Mouse (Mus musculus): ENCODE results near the gene Hmox1. TPM values are rescaled to one million over a fixed set of nuclear protein-coding genes. Genes with fewer than 3 reads are reported as not detected.

The Hmox1 gene
- polyA plus RNA-seq, 1 experiment from 2014 or later: 3.1 TPM

GRCm38 (mm10) chr8:75135756-75136155 lies 42.3 kb downstream of the Hmox1 start:
- H3K9me3 ChIP-seq (ENCODE audit: control insufficient read depth, low read length): no peaks in the 10 kb centered on the region
- no peak overlapping the region for H3K4me3 ChIP-seq (ENCODE audit: low read depth, low read length)
- no peaks in the 10 kb centered on the region for H3K27me3 ChIP-seq (ENCODE audit: control insufficient read depth, insufficient read depth, low read length)
- H3K9ac ChIP-seq (replicated peaks; ENCODE audit: low read depth, low read length): no peak overlapping the region
- no peak overlapping the region for H3K27ac ChIP-seq (ENCODE audit: low read depth, low read length)
- H3K4me2 ChIP-seq (ENCODE audit: low read depth, low read length): no peak overlapping the region
- H3K36me3 ChIP-seq (ENCODE audit: control insufficient read depth, insufficient read depth, low read length): no peaks in the 10 kb centered on the region
- ATAC-seq (ENCODE audit: low read depth): peak; percentile 72
- 25% methylated on average over 1 of the region's 1 CpGs for WGBS
- H3K4me1 ChIP-seq (ENCODE audit: control insufficient read depth, insufficient read depth, low read length): no peaks in the 10 kb centered on the region

DNA sequence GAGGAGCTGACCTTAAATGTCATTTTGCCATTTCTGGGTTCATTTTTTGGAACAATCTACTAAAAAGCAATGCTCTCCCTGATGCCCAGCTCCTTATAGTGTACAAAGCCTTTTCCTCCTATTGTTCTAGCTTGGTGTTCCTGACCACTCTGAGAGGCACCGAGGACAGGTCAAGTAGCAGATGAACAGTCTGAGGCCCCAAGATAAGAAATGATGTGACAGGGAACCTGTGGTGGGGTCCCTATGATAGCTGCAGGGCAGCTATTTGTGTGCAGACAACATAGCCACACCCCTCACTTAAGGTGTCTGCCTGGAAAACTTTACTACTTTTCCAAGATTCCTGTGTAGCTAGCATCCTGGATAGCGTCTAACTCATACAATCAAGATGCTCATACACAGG lies 42.8 kb downstream of the Hmox1 start:
- no peaks in the 10 kb centered on the region for H3K36me3 ChIP-seq (ENCODE audit: control insufficient read depth, insufficient read depth, low read length)
- H3K4me1 ChIP-seq (ENCODE audit: control insufficient read depth, insufficient read depth, low read length): no peaks in the 10 kb centered on the region
- WGBS: 89% methylated on average over 2 of the region's 2 CpGs
- no peaks in the 10 kb centered on the region for H3K9me3 ChIP-seq (ENCODE audit: control insufficient read depth, low read length)
- H3K27me3 ChIP-seq (ENCODE audit: control insufficient read depth, insufficient read depth, low read length): no peaks in the 10 kb centered on the region
- no peak overlapping the region for H3K27ac ChIP-seq (ENCODE audit: low read depth, low read length)
- no peak for ATAC-seq (ENCODE audit: low read depth)
- no peak overlapping the region for H3K4me3 ChIP-seq (ENCODE audit: low read depth, low read length)
- H3K9ac ChIP-seq (replicated peaks; ENCODE audit: low read depth, low read length): no peak overlapping the region
- no peak overlapping the region for H3K4me2 ChIP-seq (ENCODE audit: low read depth, low read length)

- no peak overlapping the region for H3K4me2 ChIP-seq (ENCODE audit: low read depth, low read length)
- no peak overlapping the region for H3K4me3 ChIP-seq (ENCODE audit: low read depth, low read length)
- H3K9ac ChIP-seq (replicated peaks; ENCODE audit: low read depth, low read length): no peak overlapping the region
- no peaks in the 10 kb centered on the region for H3K4me1 ChIP-seq (ENCODE audit: control insufficient read depth, insufficient read depth, low read length)
- no peaks in the 10 kb centered on the region for H3K27me3 ChIP-seq (ENCODE audit: control insufficient read depth, insufficient read depth, low read length)
- H3K9me3 ChIP-seq (ENCODE audit: control insufficient read depth, low read length): no peaks in the 10 kb centered on the region
- no peaks in the 10 kb centered on the region for H3K36me3 ChIP-seq (ENCODE audit: control insufficient read depth, insufficient read depth, low read length)
- H3K27ac ChIP-seq (ENCODE audit: low read depth, low read length): no peak overlapping the region
- ATAC-seq (ENCODE audit: low read depth): no peak
- WGBS: 58% methylated on average over 3 of the region's 3 CpGs
Measured at GRCm38 (mm10) chr8:75137536-75137935, 44.1 kb downstream of the Hmox1 start.

Other genes starting within 250 kb of the Hmox1 start
- not detected in 2 replicates for gene Isx, start 220.4 kb upstream of the Hmox1 start, polyA plus RNA-seq (2014; fragmentation: Nextera tagmentation; extraction: Ambion mirVana)
- gene Hmgxb4, start 100.3 kb upstream of the Hmox1 start, polyA plus RNA-seq (2014; fragmentation: Nextera tagmentation; extraction: Ambion mirVana): 46.3 and 49.2 TPM in 2 replicates
- gene Tom1, start 59.9 kb upstream of the Hmox1 start, polyA plus RNA-seq (2014; fragmentation: Nextera tagmentation; extraction: Ambion mirVana): 34.6 and 36.1 TPM in 2 replicates
- gene Mcm5, start 15.9 kb downstream of the Hmox1 start, polyA plus RNA-seq (2014; fragmentation: Nextera tagmentation; extraction: Ambion mirVana): 21.5 and 24.6 TPM in 2 replicates
- 3.1 TPM in 2 replicates for gene Rasd2, start 120.3 kb downstream of the Hmox1 start, polyA plus RNA-seq (2014; fragmentation: Nextera tagmentation; extraction: Ambion mirVana)